Mouse (Mus musculus) megakaryocyte-erythroid progenitor cell, adult 5-6 weeks (primary cell): ENCODE measurements at regions not wholly inside any gene's neighbourhood (a gene's known extent, or its start where the extent isn't known, plus 50 kb on each side); places are given as distances from the start of the nearest gene placed in this dataset.
A peak's percentile ranks its signal among the peaks of the same experiment; 100 is the strongest.

Experiments used
- ATAC-seq: replicated peaks from 2 replicates; pipeline ENCODE4 v1.8.0; 2016; ENCODE audit warnings: mild to moderate bottlenecking, inconsistent platforms; ENCODE audit not compliant: severe bottlenecking, poor library complexity, low FRiP score, low TSS enrichment

DNA sequence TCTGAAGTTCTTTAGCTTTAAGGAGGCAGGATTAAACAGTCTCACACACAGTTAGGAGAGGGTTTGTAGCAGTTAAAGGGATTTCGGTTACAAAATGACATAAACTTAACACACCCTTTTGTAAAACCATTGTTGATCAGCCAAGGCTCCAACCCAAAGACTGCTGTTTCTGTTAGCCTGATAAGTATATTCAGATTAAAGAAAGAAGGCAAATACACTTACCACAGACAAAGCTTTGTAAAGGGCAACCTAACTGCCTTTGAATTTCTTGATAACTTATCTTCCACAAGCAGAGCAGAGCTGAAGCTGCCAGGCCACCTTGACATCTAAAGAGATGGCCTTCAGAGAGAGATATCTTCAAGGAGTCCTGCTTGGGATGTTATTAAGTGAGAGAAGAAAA is 229.9 kb upstream of the Trib2 start:
- peak; percentile 93 for ATAC-seq

DNA sequence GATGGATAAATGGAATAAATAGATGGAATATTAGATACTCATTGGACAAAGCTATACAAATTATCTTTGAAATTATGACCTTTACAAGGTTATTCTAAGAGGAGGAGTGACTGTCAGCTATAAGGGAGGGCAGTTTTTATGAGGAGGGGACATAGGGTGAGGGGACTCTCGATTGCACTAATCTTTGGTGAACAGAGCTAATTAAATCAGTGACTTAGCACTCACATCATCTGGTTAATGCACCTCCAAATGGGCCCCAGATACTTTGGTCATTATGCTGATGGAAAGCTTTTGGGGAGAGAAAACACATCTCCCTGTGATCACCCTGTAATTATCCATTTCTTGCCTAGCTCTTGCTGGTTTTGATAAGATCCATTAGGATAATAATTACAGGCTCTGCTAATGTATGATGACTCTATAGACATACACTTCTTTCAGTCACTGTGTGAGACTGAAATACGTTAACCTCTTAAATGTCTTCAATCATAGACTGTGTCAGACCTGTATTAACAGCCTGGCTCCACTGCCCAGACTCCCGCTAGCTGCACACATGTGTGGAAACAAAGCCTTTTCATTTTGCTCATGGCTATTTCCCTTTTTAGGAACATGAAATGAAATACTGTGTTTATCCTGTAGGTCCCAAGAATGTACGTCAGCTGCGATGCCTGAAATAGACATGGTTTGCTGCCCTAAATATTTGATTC is 229.2 kb upstream of the Trib2 start:
- peak; percentile 23 for ATAC-seq

DNA sequence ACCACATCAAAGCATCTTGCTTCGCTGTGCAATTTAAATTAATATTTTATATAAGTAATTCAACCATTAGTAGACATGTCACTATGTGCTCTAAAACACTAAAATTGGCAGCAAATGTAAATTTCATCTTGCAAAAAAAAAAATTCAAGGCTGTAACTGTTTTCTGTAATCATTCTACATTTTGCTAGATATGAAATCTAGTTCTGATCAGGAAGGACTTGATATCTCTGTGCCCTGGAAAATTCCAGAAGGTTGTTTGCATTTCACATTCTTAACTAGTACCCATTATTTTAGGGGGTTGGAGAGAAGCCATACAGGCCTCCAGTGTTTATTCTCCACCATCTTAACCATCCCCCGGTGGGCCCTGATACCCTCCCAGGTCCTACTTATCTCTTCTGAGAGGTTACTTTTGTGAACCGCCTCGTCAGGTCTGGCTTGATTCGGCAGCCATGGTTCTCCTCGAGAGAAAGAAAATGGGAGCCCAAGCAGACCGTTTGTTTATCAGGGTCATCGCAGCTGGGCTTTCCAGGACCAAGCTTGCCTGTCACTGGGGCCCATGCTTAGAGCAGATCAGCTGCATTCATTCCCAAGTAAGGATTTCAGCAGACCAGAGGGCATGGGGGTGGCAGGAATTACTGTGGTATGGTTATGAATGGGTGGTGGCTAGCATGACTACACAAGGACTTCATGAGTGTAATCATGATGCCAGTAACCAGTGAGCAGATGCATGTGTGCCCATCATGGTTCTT is 226.9 kb upstream of the Trib2 start:
- ATAC-seq = no peak

DNA sequence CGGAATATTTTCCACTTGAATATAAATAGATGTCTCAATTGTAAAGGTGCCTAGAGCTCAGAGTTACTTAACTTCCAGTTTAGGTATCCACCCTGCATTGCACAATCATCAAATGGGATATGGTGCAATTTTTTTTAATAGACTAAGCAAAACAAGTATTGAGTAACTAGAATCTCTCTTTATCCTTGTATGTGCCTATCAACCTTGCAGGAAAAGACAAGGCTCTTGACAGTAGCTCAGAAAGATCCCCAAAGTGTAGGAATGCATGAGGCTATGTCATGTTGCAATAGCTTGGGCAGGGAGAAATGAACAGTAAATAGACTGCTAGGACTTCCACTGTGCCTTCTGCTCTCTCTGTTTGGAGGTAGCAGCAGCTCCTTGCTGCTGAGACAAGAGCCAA is 225.6 kb upstream of the Trib2 start:
- no peak for ATAC-seq

DNA sequence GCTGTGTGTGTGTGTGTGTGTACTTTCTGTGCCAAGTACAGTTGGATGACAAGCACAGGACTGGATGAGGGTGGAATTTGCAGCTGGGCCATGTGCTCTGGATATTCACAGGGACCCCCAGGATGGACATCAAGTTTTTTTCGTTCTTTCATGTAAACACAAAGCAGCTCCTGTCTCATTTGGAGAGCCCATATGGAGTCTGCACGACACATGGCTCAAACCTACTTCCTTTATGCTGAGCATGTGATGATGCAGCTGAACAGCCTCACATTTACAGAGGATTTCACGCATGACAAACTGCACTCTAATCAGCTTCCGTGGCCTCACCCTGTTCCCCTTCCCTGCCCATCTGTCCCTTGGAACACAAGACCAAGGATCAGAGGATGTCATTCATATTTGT is 224.4 kb upstream of the Trib2 start:
- no peak for ATAC-seq

DNA sequence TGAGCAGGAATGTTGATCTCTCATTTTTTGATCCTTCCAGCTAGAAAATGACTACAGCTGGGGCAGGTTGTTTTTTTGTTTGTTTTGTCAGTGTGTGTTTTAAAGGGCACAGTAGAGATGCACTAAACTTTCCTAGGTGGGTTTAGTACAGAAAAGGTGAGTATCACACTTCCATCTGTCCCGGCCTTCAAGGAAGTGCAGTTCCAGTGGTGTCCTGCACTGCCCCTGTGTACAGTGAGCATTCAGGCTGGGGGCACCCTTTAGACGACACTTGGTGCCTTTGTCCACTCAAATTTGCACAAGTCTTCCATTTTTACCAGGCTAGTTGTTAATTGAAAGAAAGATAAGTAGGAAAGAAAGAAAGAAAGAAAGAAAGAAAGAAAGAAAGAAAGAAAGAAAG is 218.8 kb upstream of the Trib2 start:
- no peak for ATAC-seq

DNA sequence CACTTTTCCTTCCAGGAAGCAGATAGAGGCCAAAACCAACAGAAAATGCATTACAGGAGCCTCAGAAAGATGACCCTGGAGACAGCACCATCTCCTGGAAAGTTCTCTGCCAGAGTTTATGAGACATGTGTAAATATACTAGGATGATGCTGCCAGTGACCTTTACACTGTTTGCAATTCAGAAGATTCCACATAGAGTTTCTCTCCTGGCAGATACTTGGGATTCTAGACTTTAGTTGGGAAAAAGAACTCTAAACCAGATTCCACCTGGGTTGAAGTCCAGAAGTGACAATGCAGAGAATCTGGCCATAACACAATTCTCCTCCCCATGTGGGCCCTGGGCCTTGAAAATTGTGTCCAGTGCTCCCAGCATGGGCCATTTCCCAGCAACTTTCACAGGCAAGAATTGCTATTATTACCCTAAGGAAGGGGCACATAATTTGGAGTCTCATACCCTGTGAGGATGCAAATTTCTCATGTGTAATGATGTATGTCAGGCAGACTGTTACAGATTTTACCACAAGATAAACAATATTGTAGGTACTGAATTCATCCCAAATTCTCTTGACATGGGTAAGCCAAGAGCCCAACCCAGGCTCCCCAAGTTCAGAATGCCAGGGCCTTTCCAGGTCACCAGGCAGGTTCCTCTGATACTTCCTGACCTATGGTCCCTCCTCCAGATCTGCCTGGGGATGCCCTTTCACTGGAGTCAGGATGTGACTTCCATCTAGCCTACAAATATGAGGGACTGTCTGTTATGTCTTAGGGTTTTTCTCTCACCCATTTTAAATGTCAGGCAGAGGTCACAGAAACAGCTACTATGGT is 218.2 kb upstream of the Trib2 start:
- ATAC-seq = no peak

DNA sequence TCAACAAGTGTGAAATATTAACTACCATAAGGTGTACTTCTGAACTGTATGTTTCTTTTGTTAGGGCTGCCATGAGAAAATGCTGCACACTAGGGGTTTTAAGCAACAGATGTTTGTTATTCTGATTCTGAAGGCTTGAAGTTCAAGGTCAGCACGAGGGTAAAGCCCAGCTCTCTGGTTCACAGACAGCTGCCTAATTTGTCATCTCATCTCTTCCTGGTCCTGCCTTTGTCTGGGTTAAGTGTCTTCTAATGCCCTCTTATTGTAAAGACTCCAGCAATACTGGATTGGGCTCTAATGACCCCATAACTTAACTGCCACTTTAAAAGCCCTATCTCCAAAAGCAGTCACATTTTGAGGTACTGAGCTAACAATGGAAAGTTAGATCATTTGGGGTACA is 209.9 kb upstream of the Trib2 start:
- ATAC-seq = no peak

DNA sequence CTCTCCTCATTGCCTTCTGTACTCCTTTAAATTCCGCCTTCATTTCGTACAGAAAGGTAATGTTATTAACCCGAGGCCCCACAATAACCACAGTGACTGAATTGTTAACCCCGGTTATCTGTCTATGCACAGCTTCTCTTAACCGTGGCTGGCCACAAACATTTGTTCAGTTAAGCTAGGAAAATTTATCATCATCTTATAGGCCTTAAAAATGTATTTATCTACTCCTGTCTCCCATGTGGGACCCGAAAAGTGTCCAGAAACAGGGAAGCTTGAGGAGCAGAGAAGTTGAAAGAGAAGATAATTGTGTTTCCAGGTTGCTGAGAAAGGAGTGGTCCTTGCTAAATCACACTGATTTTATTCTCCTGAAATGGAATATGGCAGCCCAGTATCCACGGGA is 206.6 kb upstream of the Trib2 start:
- ATAC-seq = peak; percentile 53

DNA sequence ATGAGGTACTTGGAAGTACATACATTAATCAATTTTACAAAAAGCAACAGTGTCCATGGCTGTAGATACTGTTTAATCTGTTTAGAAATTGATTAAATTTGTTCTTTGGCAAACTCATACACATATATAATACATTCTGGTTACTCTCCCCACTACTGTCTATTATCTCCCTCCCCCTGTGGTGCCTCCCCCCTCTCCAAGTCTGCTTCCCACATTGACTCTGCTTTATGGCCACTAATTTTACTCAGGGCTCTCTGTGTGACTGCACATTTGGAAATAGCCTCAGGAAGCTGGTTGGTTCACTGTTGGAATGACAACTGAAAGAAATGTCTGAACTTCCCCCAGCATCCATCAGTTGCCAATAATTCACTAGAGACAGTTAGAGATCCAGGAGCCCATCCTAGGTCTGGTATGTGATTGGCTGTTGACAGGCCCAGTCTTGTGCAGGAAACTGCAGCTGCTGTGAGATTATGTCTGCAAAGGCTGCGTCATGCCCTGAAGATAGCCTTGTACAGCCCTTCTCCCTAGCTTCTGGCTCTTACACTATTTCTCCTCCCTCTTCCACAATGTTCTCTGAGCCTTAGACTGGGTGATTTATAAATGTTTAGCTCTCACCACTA is 204.6 kb upstream of the Trib2 start:
- peak; percentile 94 for ATAC-seq

DNA sequence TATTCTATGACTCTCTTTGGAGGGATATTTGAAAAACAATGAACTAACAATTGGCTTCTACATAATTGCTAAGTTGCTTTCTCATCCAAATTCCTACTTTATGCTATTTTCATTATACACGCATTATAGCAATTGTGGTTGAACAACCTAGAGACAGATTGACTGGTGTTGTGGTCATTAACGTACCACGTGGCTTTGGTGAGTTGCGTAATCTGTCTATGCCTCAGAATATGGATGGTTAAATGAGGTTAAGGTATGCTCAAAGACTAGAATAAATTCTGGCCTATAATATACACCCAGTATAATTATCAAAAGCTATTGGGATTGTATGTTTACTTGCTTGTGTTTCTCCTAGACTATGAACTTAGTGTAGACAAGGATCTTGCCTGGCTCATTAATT is 201.5 kb upstream of the Trib2 start:
- ATAC-seq = no peak

DNA sequence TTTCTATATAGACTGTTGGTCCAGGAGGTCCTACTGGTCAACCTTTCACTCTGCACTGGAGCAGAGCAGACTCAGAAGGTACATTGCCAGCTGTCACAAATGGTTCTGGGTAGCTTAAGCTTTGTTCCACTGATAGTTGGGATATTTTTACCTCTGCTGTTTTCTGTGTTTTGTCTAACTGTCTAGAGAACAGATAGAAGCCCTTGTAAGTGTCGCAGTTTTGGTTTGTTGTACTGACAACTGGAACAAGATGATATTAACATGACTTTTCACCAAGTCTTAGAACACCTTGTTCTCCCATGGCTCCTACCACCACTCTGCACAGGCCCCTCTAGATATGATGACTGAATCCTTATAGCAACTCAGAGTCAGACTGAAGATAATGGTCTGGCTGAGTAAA is 199.9 kb upstream of the Trib2 start:
- no peak for ATAC-seq

DNA sequence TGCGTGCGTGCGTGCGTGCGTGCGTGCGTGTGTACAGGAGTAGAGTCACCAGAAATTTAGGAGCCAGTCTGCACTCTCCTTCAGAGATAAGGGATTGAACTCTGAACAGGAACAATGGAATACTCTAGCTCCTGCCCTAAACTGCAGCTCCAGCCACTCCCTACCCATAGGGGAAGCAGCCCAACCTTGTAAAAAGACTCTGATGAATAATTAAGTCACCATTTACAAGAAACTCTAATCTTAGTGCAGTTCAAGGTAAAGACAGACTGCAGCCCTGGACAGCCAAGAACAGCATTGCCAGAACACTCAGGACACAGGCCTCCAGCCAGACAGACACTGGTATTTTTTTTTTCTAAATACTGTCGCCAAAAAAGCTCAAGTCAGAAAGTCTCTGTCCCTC is 198.9 kb upstream of the Trib2 start:
- no peak for ATAC-seq

DNA sequence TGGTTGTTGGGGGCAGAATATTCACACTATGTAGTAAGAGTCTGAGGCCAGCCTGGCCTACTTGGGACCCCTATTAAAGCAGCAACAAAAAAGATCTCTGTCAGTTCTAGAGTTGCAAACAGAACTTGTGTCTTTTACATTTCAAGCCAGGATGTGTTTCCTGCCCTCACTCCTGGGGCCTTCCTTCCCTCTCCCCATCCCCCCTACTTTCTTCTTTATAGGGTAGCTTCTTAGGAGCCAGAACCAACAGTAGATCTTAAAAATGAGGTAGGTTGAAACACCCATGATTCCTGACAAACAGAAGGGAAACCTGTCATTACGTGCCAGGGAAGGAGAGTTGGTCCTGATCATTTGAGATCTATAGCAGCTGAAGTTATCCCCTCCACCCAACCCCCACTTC is 198.0 kb upstream of the Trib2 start:
- no peak for ATAC-seq

DNA sequence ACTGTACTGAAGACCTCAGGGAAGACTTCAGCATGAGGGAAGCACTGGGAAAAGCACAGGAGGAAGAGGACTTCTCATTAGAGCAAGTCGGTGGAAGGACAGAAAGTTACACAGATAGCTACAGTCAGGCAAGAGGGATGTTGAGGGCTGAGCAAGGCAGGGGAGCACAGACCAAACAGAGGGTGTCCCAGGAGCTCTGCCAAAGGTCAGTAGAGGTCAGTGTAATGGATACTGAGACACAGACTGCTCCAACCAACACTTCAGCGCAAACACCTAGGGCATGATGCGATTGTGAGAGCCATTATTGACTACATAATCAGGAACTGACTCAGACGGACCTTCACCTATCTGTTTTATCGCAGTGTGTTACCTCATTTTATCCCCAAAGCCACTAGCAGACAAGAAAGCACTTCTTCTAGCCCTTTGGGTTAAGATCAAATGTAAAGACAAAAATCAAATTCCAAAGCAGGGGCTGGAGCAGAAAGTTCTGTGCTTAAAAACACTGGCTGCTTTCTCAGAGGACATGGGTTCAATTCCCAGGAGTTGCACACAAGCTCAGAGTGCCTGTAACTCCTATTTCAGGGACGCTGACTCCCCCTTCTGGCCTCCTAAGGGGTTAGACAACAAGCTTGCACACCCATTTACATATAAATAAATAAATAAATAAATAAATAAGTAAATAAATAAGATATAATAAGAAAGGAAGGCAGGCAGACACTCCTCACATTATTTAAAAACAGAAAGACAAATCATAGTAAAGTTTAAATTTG is 197.3 kb upstream of the Trib2 start:
- no peak for ATAC-seq

DNA sequence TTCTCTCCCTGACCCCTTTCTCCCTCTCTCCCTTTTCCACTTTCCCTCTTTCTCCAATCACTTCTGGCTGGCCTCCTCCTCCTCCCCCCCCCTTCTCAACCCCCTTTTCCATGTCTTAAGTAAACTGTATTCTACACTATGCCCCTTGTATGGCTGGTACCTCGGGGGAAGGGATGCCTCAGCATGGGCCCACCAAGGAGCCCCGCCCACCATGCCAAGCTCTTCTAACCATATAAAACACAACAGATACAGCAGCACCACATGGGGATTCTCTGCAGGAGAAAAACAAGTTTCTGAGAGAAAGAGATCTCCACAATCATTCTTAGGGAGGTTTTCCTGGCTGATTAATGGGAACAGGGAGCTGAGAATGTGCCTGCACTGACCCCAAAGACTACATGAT is 196.6 kb upstream of the Trib2 start:
- ATAC-seq = no peak

DNA sequence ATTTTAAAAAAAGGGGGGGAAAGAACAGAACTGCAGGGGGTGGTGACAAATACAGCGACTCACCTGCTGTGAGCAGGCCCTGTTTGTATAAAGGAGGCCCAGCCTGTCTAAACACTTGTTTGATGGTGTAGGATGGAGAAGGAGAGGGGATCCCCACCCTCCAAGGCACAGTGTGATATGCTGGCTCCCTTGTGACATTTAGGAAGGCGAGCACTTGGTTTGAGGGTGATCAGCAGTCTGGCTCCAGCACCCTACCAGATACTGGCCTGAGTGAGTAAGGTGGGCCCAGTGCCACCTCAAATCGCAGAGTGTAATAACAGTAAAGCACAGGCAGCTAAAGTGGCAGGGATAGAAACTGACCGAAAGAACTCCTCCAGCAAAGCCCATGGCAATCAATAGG is 195.4 kb upstream of the Trib2 start:
- no peak for ATAC-seq

DNA sequence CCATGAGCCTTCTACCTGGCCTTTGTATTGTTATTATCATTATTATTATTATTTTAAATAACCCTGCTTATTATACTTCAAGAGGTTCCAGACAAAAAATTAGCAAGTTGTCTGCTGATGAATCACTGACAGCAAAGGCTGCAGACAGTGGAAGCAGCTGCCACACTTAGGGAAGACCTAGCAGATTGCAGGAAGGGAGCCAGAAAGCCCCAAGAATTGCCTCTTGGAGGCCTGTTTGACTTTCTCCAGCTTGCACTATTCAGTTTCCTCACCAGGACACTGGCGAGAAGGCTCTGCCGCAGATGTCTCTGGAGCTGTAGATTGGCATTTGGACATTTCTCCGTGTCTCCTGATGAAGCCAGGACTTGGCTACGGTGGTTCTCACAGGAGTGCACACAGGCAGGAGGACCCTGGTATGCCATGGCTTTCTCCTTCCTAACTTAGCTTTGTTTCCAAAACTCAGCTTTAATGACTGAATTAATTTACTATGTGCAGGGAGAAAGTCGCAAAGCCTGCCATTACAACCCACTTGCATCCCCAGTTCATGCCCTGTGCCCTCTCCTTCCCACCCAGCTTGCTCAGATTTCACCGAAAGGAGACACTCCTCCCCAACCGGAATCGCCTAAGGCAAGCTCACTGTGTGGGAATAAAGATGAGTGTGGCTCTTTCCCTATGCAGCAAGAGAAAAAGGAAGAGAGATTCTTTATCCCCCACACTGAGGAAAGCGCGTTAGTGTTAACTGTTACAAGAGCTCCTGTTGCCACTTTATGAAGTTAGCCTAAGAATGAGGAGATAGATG is 193.3 kb upstream of the Trib2 start:
- no peak for ATAC-seq
